Mouse (Mus musculus) midbrain, embryonic 14.5 days (tissue): ENCODE measurements at regions not wholly inside any gene's neighbourhood (a gene's known extent, or its start where the extent isn't known, plus 50 kb on each side); places are given as distances from the start of the nearest gene placed in this dataset.

Source experiments
- ATAC-seq: fragments of 200-750 bp; cut with Nextera tagmentation; 2 replicates; pipeline ENCODE4 v1.8.0; 2017; ENCODE audit warnings: moderate number of reproducible peaks, moderate library complexity; ENCODE audit not compliant: low FRiP score, low TSS enrichment
- DNase-seq: peaks from one replicate; pipeline ENCODE4 v3.0.0-alpha.2; 2015
- H3K27ac ChIP-seq: fragments of 300-500 bp; sonication (generic); replicated peaks from 2 replicates; pipeline ENCODE4 v1.5.1; 2014; ENCODE audit warnings: mild to moderate bottlenecking, low read depth, low read length, moderate library complexity
- H3K27me3 ChIP-seq: fragments of 300-500 bp; sonication (generic); 2 replicates; pipeline ENCODE4 v1.6.1; 2014; ENCODE audit warnings: low read length, control low read depth, mixed read lengths; ENCODE audit not compliant: control insufficient read depth, insufficient read depth
- H3K36me3 ChIP-seq: fragments of 300-500 bp; sonication (generic); 2 replicates; pipeline ENCODE4 v1.6.1; 2014; ENCODE audit warnings: low read length, control low read depth; ENCODE audit not compliant: control insufficient read depth, insufficient read depth
- H3K4me1 ChIP-seq: fragments of 300-500 bp; sonication (generic); 2 replicates; pipeline ENCODE4 v1.6.1; 2014; ENCODE audit warnings: mild to moderate bottlenecking, antibody characterized with exemption, low read length, control low read depth; ENCODE audit not compliant: control insufficient read depth, insufficient read depth
- H3K4me2 ChIP-seq: fragments of 300-500 bp; sonication (generic); 2 replicates; pipeline ENCODE4 v1.6.1; 2014; ENCODE audit warnings: mild to moderate bottlenecking, low read length, moderate library complexity
- H3K4me3 ChIP-seq: fragments of 300-500 bp; sonication (generic); replicated peaks from 2 replicates; pipeline ENCODE4 v1.5.1; 2014; ENCODE audit warnings: low read depth, low read length
- H3K9ac ChIP-seq: fragments of 300-500 bp; sonication (generic); replicated peaks from 2 replicates; pipeline ENCODE4 v1.6.1; 2014; ENCODE audit warnings: mild to moderate bottlenecking, low read length, moderate library complexity
- H3K9me3 ChIP-seq: fragments of 300-500 bp; sonication (generic); 2 replicates; pipeline ENCODE4 v1.6.1; 2016; ENCODE audit warnings: low read length, control low read depth, mixed read lengths; ENCODE audit not compliant: control insufficient read depth
- WGBS: fragments of 180-500 bp; shearing (Covaris S2); extraction: QIAGEN DNeasy Blood & Tissue Kit; methylation state at CpG from one replicate; pipeline ENCODE4 v1.1.7; 2014; 5-methylcytosine and 5-hydroxymethylcytosine counted together

DNA sequence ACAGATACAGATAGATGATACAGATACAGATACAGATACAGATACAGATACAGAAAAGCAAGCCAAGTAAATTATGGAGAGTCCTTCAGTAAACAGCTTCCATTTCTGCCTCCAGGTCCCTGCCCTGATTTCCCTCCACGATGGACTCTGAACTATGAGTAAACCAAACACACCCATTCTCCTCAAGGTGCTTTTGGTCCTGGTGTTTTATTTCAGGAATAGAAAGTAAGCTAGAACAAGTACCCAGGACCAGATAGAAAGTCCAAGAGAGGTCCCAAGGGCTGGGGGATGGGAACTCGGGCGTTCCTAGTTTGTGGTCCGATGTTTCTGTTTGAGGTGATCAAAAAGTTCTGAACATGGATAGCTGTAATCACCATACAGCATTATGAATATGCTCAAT lies 69.5 kb upstream of the Gm9887 start:
- Histone ChIP-seq H3K27me3 (no peaks in the 10 kb centered on the region), H3K36me3 (no peaks in the 10 kb centered on the region)

DNA sequence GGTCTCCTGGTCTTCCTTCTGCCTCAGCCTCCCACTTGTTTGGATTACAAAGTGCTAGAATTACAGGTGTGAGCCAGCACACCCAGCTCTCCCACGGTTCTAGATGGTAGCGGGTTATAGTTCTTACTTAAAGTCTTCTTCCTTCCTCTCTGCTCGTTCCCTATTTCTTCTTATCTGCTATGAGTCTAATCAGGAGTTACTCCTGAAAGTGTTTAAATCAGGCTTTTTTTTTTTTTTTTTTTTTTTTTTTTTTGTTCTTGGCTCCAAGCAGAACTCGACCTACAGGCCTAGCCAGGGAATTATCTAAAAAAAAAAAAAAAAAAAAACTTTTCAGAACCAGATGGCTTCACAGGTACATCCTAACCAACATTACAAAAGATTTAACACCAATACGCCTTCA lies 66.0 kb upstream of the Gm9887 start:
- 88% methylated on average over 5 of the region's 5 CpGs for WGBS
- H3K4me2 ChIP-seq: no peak overlapping the region
- no peak overlapping the region for H3K4me3 ChIP-seq
- ATAC-seq (no peak), DNase-seq (no peak)
- H3K9ac ChIP-seq: no peak overlapping the region
- no peaks in the 10 kb centered on the region; the same call in 1 of the 2 replicates for H3K9me3 ChIP-seq
- H3K27ac ChIP-seq: no peak overlapping the region
- H3K4me1 ChIP-seq: no peaks in the 10 kb centered on the region
- no peaks in the 10 kb centered on the region for H3K36me3 ChIP-seq
- H3K27me3 ChIP-seq: no peaks in the 10 kb centered on the region

More for the DNA sequence above, 69.5 kb upstream of the Gm9887 start:
- Histone ChIP-seq H3K27ac (no peak overlapping the region), H3K9ac (no peak overlapping the region), H3K9me3 (no peaks in the 10 kb centered on the region), H3K4me1 (peaks cover 11% of the 10 kb centered on the region), H3K4me3 (no peak overlapping the region), H3K4me2 (no peak overlapping the region)
- no peak for ATAC-seq
- no peak for DNase-seq
- WGBS: 85% methylated on average over 4 of the region's 4 CpGs

GRCm38 (mm10) chr12:69436839-69437501 lies 64.7 kb upstream of the Gm9887 start:
- no peak for ATAC-seq
- WGBS: 11% methylated on average over 10 of the region's 10 CpGs
- Histone ChIP-seq H3K27me3 (no peaks in the 10 kb centered on the region), H3K4me2 (no peak overlapping the region), H3K9me3 (no peaks in the 10 kb centered on the region; the same call in 1 of the 2 replicates), H3K4me1 (no peaks in the 10 kb centered on the region), H3K27ac (no peak overlapping the region), H3K36me3 (no peaks in the 10 kb centered on the region), H3K4me3 (no peak overlapping the region), H3K9ac (no peak overlapping the region)
- peak; percentile 29 for DNase-seq

- no peaks in the 10 kb centered on the region for H3K4me1 ChIP-seq
- H3K27me3 ChIP-seq: no peaks in the 10 kb centered on the region
- WGBS: 85% methylated on average over 4 of the region's 4 CpGs
- no peaks in the 10 kb centered on the region; the same call in 1 of the 2 replicates for H3K9me3 ChIP-seq
- no peak overlapping the region for H3K27ac ChIP-seq
- DNase-seq: no peak
- ATAC-seq: no peak
- no peaks in the 10 kb centered on the region for H3K36me3 ChIP-seq
- H3K4me3 ChIP-seq: no peak overlapping the region
- H3K9ac ChIP-seq: no peak overlapping the region
- H3K4me2 ChIP-seq: no peak overlapping the region
Measured at GRCm38 (mm10) chr12:69434315-69434714, 62.1 kb upstream of the Gm9887 start.

DNA sequence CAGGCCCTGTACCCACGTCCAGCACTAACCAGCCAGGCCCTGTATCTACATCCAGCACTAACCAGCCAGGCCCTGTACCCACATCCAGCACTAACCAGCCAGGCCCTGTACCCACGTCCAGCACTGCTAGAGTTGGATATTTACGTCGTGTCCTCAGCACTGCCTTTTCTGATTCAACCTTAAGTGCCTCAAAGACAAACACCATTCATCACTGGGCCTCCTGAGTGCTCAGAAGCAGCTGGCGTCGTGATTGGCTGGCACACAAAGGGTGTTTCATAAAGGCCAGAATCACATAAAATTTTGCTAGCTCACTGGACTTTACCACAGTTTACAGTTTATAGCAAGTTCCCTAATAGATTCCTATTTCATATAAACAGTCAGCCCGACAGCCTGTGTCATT lies 59.8 kb upstream of the Gm9887 start:
- Histone ChIP-seq H3K27me3 (no peaks in the 10 kb centered on the region), H3K4me2 (no peak overlapping the region), H3K27ac (no peak overlapping the region), H3K9me3 (no peaks in the 10 kb centered on the region; the same call in 1 of the 2 replicates), H3K4me3 (no peak overlapping the region), H3K4me1 (no peaks in the 10 kb centered on the region), H3K9ac (no peak overlapping the region), H3K36me3 (no peaks in the 10 kb centered on the region)
- DNase-seq: no peak
- no peak for ATAC-seq
- WGBS: 76% methylated on average over 7 of the region's 7 CpGs

GRCm38 (mm10) chr12:69428108-69428507 lies 55.9 kb upstream of the Gm9887 start:
- DNase-seq (no peak), ATAC-seq (no peak)
- Histone ChIP-seq H3K4me1 (no peaks in the 10 kb centered on the region), H3K27me3 (no peaks in the 10 kb centered on the region), H3K9me3 (no peaks in the 10 kb centered on the region), H3K27ac (no peak overlapping the region), H3K4me3 (no peak overlapping the region), H3K36me3 (no peaks in the 10 kb centered on the region), H3K9ac (no peak overlapping the region), H3K4me2 (no peak overlapping the region)
- WGBS: 30% methylated on average over 6 of the region's 6 CpGs

GRCm38 (mm10) chr12:69425610-69426009 lies 53.4 kb upstream of the Gm9887 start:
- DNase-seq (no peak), ATAC-seq (no peak)
- Histone ChIP-seq H3K9me3 (0 out of 2 replicates have a peak, but pooled peaks cover 5% of the 10 kb centered on the region), H3K9ac (no peak overlapping the region), H3K4me1 (no peaks in the 10 kb centered on the region), H3K27ac (no peak overlapping the region), H3K4me3 (no peak overlapping the region), H3K36me3 (no peaks in the 10 kb centered on the region), H3K27me3 (no peaks in the 10 kb centered on the region), H3K4me2 (no peak overlapping the region)
- 91% methylated on average over 3 of the region's 3 CpGs for WGBS

DNA sequence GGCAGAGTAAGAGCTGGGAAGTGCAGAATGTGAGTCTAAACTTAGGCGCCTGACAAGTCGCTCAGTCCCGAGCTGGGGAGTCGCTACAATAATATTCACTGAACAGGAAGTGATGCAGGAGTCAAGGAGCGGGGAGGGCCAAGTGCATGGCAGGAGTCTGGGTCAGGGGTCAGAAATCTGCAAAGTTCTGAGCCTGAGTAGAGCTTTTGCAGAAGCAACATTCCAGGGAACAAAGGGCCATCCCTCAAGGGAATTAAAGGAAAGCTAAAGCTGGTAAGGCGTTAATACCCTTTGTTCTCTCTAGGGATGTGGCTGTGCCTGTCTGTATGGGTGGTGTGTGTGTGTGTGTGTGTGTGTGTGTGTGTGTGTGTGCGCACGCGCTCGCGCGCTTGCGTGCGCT lies 52.7 kb upstream of the Gm9887 start:
- Histone ChIP-seq H3K9me3 (0 out of 2 replicates have a peak, but pooled peaks cover 5% of the 10 kb centered on the region), H3K27ac (no peak overlapping the region), H3K4me3 (no peak overlapping the region), H3K4me1 (no peaks in the 10 kb centered on the region), H3K9ac (no peak overlapping the region), H3K27me3 (no peaks in the 10 kb centered on the region), H3K36me3 (no peaks in the 10 kb centered on the region), H3K4me2 (no peak overlapping the region)
- ATAC-seq (no peak), DNase-seq (peak; percentile 46)
- WGBS: 56% methylated on average over 14 of the region's 14 CpGs
